Mouse (Mus musculus) CH12.LX (cell line): ENCODE measurements around the gene Rad1. TPM values are rescaled to one million over a fixed set of nuclear protein-coding genes. Genes with fewer than 3 reads are reported as not detected.

ENCODE experiments used
- DNase-seq: peaks from one replicate; pipeline ENCODE4 v3.0.0-alpha.2; 2013; ENCODE audit errors: extremely low read depth
- H3K27ac ChIP-seq: 2 replicates; pipeline ENCODE4 v1.5.1; 2012; ENCODE audit warnings: low read depth, mild to moderate bottlenecking, control low read depth, moderate library complexity; ENCODE audit not compliant: insufficient read depth
- H3K27me3 ChIP-seq: replicated peaks from 2 replicates; pipeline ENCODE3; 2012; ENCODE audit warnings: inconsistent platforms
- H3K36me3 ChIP-seq, 2 experiments: replicated peaks in 1 of 2; 2 replicates each; pipeline versions ENCODE3 to v1.6.1; 2012; ENCODE audit warnings: inconsistent platforms in 1 of 2, low read length in 1 of 2, mild to moderate bottlenecking in 1 of 2, mixed read lengths in 1 of 2, moderate library complexity in 1 of 2; ENCODE audit not compliant: control insufficient read depth in 1 of 2, insufficient read depth in 1 of 2
- H3K4me1 ChIP-seq, 2 experiments: 2 replicates each; pipeline ENCODE4 v1.6.1; 2012; ENCODE audit warnings: inconsistent platforms in 1 of 2, moderate library complexity in 1 of 2; ENCODE audit not compliant: insufficient read depth in 2 of 2, control insufficient read depth in 1 of 2
- H3K4me2 ChIP-seq: 2 replicates; pipeline ENCODE4 v1.6.1; 2012; ENCODE audit warnings: low read depth, mild to moderate bottlenecking, control low read depth; ENCODE audit not compliant: poor library complexity, insufficient read depth, severe bottlenecking
- H3K4me3 ChIP-seq, 3 experiments: fragments of 150-350 bp in 1 of 3; sonication (generic) in 1 of 3; replicated peaks in 1 of 3; 2 replicates each; pipeline versions ENCODE3 to v1.5.1; 2011 to 2012; ENCODE audit warnings: low read depth in 2 of 3, low read length in 2 of 3, mild to moderate bottlenecking in 2 of 3, moderate library complexity in 2 of 3, control low read depth in 1 of 3, improper control_type of control experiment in 1 of 3, inconsistent platforms in 1 of 3, mixed read lengths in 1 of 3; ENCODE audit not compliant: poor library complexity in 1 of 3
- H3K79me2 ChIP-seq: replicated peaks from 2 replicates; pipeline ENCODE4 v1.6.1; 2012; ENCODE audit warnings: mild to moderate bottlenecking, moderate library complexity; ENCODE audit not compliant: control insufficient read depth, poor library complexity, insufficient read depth, severe bottlenecking; ENCODE audit errors: extremely low read depth
- H3K9ac ChIP-seq: 2 replicates; pipeline ENCODE4 v1.6.1; 2012; ENCODE audit warnings: low read depth, mild to moderate bottlenecking, control low read depth, moderate library complexity; ENCODE audit not compliant: insufficient read depth
- H3K9me3 ChIP-seq: replicated peaks from 2 replicates; pipeline ENCODE3; 2012; ENCODE audit warnings: low read length, inconsistent platforms, mixed read lengths
- BHLHE40 ChIP-seq: IDR thresholded peaks from 2 replicates; pipeline ENCODE4 v1.6.1; 2011; ENCODE audit warnings: mild to moderate bottlenecking, low read depth, low read length, improper control_type of control experiment
- CHD2 ChIP-seq: IDR thresholded peaks from 2 replicates; pipeline ENCODE4 v1.6.1; 2011; ENCODE audit warnings: low read length, improper control_type of control experiment
- CTCF ChIP-seq, 2 experiments: IDR thresholded peaks in 1 of 2; conservative IDR thresholded peaks in 1 of 2; 2 replicates each; pipeline ENCODE4 v1.5.1; 2011 to 2012; ENCODE audit warnings: low read depth in 2 of 2, low read length in 2 of 2, improper control_type of control experiment in 1 of 2, inconsistent platforms in 1 of 2, mild to moderate bottlenecking in 1 of 2, moderate library complexity in 1 of 2
- E2F4 ChIP-seq: IDR thresholded peaks from 2 replicates; pipeline ENCODE4 v1.6.1; 2011; ENCODE audit warnings: low read depth, low read length, improper control_type of control experiment; ENCODE audit not compliant: insufficient replicate concordance
- ELF1 ChIP-seq: IDR thresholded peaks from 2 replicates; pipeline ENCODE4 v1.6.1; 2014; ENCODE audit warnings: low read depth, mild to moderate bottlenecking, inconsistent platforms, low read length, improper control_type of control experiment
- EP300 ChIP-seq: IDR thresholded peaks from 2 replicates; pipeline ENCODE4 v1.6.1; 2011; ENCODE audit warnings: low read length, improper control_type of control experiment
- ETS1 ChIP-seq: conservative IDR thresholded peaks from 2 replicates; pipeline ENCODE4 v1.6.1; 2012; ENCODE audit warnings: low read depth, mild to moderate bottlenecking, inconsistent platforms, low read length, improper control_type of control experiment, moderate library complexity
- HCFC1 ChIP-seq: IDR thresholded peaks from 2 replicates; pipeline ENCODE4 v1.6.1; 2012; ENCODE audit warnings: low read depth, mild to moderate bottlenecking, inconsistent platforms, low read length, improper control_type of control experiment
- IRF4 ChIP-seq: IDR thresholded peaks from 2 replicates; pipeline ENCODE4 v1.6.1; 2014; ENCODE audit warnings: low read depth, mild to moderate bottlenecking, inconsistent platforms, low read length, improper control_type of control experiment
- JUND ChIP-seq: conservative IDR thresholded peaks from 2 replicates; pipeline ENCODE4 v1.6.1; 2011; ENCODE audit warnings: low read depth, low read length, improper control_type of control experiment
- KAT2A ChIP-seq: IDR thresholded peaks from 2 replicates; pipeline ENCODE4 v1.6.1; 2012; ENCODE audit warnings: low read length, improper control_type of control experiment, inconsistent platforms; ENCODE audit not compliant: insufficient replicate concordance
- MAFK ChIP-seq: IDR thresholded peaks from 2 replicates; pipeline ENCODE4 v1.6.1; 2011; ENCODE audit warnings: low read length, improper control_type of control experiment; ENCODE audit not compliant: insufficient replicate concordance
- MAX ChIP-seq: IDR thresholded peaks from 2 replicates; pipeline ENCODE4 v1.6.1; 2011; ENCODE audit warnings: low read length, improper control_type of control experiment
- NELFE ChIP-seq: IDR thresholded peaks from 2 replicates; pipeline ENCODE4 v1.6.1; 2011; ENCODE audit warnings: low read depth, low read length, improper control_type of control experiment
- PAX5 ChIP-seq: IDR thresholded peaks from 2 replicates; pipeline ENCODE4 v1.6.1; 2012; ENCODE audit warnings: low read length, inconsistent platforms, mixed read lengths
- POLR2AphosphoS2 ChIP-seq: IDR thresholded peaks from 2 replicates; pipeline ENCODE4 v1.6.1; 2011; ENCODE audit warnings: low read depth, low read length, improper control_type of control experiment
- SIN3A ChIP-seq: IDR thresholded peaks from 2 replicates; pipeline ENCODE4 v1.6.1; 2012; ENCODE audit warnings: low read length, improper control_type of control experiment, inconsistent platforms
- SMC3 ChIP-seq: IDR thresholded peaks from 2 replicates; pipeline ENCODE4 v1.6.1; 2011; ENCODE audit warnings: low read depth, low read length, improper control_type of control experiment
- TBP ChIP-seq: conservative IDR thresholded peaks from 2 replicates; pipeline ENCODE4 v1.6.1; 2011; ENCODE audit warnings: low read depth, low read length, improper control_type of control experiment
- UBTF ChIP-seq: IDR thresholded peaks from 2 replicates; pipeline ENCODE4 v1.6.1; 2012; ENCODE audit warnings: low read depth, mild to moderate bottlenecking, inconsistent platforms, low read length, improper control_type of control experiment, moderate library complexity
- ZC3H11A ChIP-seq: IDR thresholded peaks from 2 replicates; pipeline ENCODE4 v1.6.1; 2012; ENCODE audit warnings: low read depth, mild to moderate bottlenecking, inconsistent platforms, low read length, improper control_type of control experiment
- ZKSCAN1 ChIP-seq: IDR thresholded peaks from 2 replicates; pipeline ENCODE4 v1.6.1; 2012; ENCODE audit warnings: low read depth, inconsistent platforms, low read length, improper control_type of control experiment, borderline replicate concordance
- ZMIZ1 ChIP-seq: IDR thresholded peaks from 2 replicates; pipeline ENCODE4 v1.6.1; 2012; ENCODE audit warnings: low read depth, mild to moderate bottlenecking, inconsistent platforms, low read length, improper control_type of control experiment
- ZNF384 ChIP-seq: IDR thresholded peaks from 2 replicates; pipeline ENCODE4 v1.6.1; 2012; ENCODE audit warnings: low read depth, low read length, improper control_type of control experiment, inconsistent platforms
- dilution Hi-C: fragments of 300-500 bp; cut with MboI; formaldehyde crosslinking; loops from 2 replicates; pipeline ENCODE4 v1.14.3; 2020; ENCODE audit warnings: low sequenced_read_pairs; ENCODE audit not compliant: extremely low pct_unique_long_range_greater_than_20kb, extremely low pct_ligation_motif_present
- in situ Hi-C: fragments of 300-500 bp; cut with MboI; formaldehyde crosslinking; loops from 3 replicates; pipeline ENCODE4 v1.14.3; 2019; ENCODE audit warnings: low sequenced_read_pairs, low pct_ligation_motif_present, low pct_unique_long_range_greater_than_20kb, mixed read lengths
- polyA plus RNA-seq: library from polyadenylated mRNA; unstranded; fragments of >175 nt; gene quantifications from 2 replicates; pipeline ENCODE4 v1.2.1, GENCODE M21; 2012; ENCODE audit warnings: low read depth; ENCODE audit not compliant: insufficient read length
- total RNA-seq, 2 experiments: library from RNA; depleted of rRNA; stranded (reverse); fragments of 300-350 nt in 1 of 2; fragments of >200 nt in 1 of 2; gene quantifications; 2 replicates each; pipeline ENCODE4 v1.2.3; 2012 to 2014

The Rad1 gene
- total and polyA plus RNA-seq, 3 experiments, result 34.0 to 92.8 (median 37.6) TPM

GRCm38 (mm10) chr15:10447102-10447501, 38.7 kb upstream of the Rad1 start:
- Histone ChIP-seq H3K27me3 (no peaks in the 10 kb centered on the region), H3K9me3 (no peaks in the 10 kb centered on the region), H3K79me2 (no peaks in the 10 kb centered on the region), H3K4me2 (no peak overlapping the region), H3K36me3 (peaks cover 26 to 63% of the 10 kb centered on the region in 2 experiments), H3K27ac (no peak overlapping the region), H3K9ac (no peak overlapping the region), H3K4me3 (no peak overlapping the region), H3K4me1 (peaks cover 0 to 7% of the 10 kb centered on the region in 2 experiments; a peak in 2 of 4 replicates)
- TF ChIP-seq PAX5, result no peak
- no peak for TF ChIP-seq KAT2A
- TF ChIP-seq SIN3A, result no peak
- TF ChIP-seq MAFK, result no peak
- TF ChIP-seq ZMIZ1, result no peak
- TF ChIP-seq CHD2, result no peak
- TF ChIP-seq CTCF (conservative IDR thresholded peaks at IDR 0.05 in 1 of 2, IDR thresholded peaks at IDR 0.05 in 1 of 2; ENCODE audit: low read depth in 2 of 2, low read length in 2 of 2), result no peak
- no peak for TF ChIP-seq SMC3
- no peak for TF ChIP-seq UBTF
- no peak for TF ChIP-seq BHLHE40
- no peak for TF ChIP-seq ETS1
- TF ChIP-seq E2F4, result no peak
- no peak for TF ChIP-seq HCFC1
- TF ChIP-seq NELFE, result no peak
- no peak for TF ChIP-seq POLR2AphosphoS2
- TF ChIP-seq TBP, result no peak
- TF ChIP-seq JUND, result no peak
- TF ChIP-seq MAX, result no peak
- no peak for TF ChIP-seq ZKSCAN1
- TF ChIP-seq ZC3H11A, result no peak
- in situ Hi-C loops, result no loop called here
- dilution Hi-C loops, result no loop called here
- DNase-seq, result no peak

DNA sequence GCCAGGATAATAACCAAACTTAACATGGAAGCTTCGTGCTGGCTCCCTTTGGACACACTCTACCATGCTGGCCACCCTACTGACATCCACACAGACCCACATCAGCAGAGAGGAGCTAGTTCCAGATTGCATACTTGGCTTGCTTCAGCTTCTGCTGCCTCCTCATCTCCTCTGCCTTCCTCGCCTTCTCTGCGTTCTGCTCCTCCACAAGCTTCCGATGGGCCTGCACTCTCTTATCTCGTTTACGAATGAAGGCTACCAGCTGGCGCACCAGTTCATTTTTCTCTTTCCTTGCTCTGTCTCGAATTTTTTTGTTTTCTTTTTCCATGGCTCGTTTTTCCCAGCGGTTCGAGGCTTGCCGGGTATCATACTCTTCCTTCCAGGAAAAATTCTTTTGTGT, 24.8 kb upstream of the Rad1 start:
- dilution Hi-C loops, result no loop called here
- H3K27ac ChIP-seq, result no peak overlapping the region
- no peak for TF ChIP-seq ELF1
- no peak for TF ChIP-seq JUND
- TF ChIP-seq ZKSCAN1, result no peak
- TF ChIP-seq SMC3, result no peak
- TF ChIP-seq EP300, result no peak
- no peak for TF ChIP-seq UBTF
- no peak for TF ChIP-seq SIN3A
- TF ChIP-seq MAX, result no peak
- no peak for TF ChIP-seq ZNF384
- no peak for TF ChIP-seq IRF4
- TF ChIP-seq CHD2, result no peak
- TF ChIP-seq ZC3H11A, result no peak
- no peak for TF ChIP-seq CTCF (conservative IDR thresholded peaks at IDR 0.05 in 1 of 2, IDR thresholded peaks at IDR 0.05 in 1 of 2; ENCODE audit: low read depth in 2 of 2, low read length in 2 of 2)
- no peak overlapping the region for H3K4me2 ChIP-seq
- H3K36me3 ChIP-seq, result peaks cover 17 to 59% of the 10 kb centered on the region in 2 experiments
- H3K9ac ChIP-seq, result no peak overlapping the region
- 0 out of 2 replicates have a peak, but pooled peaks cover 5% of the 10 kb centered on the region for H3K79me2 ChIP-seq
- peaks cover 0 to 13% of the 10 kb centered on the region in 2 experiments; a peak in 1 of 4 replicates for H3K4me1 ChIP-seq
- H3K27me3 ChIP-seq, result no peaks in the 10 kb centered on the region
- in situ Hi-C loops, result no loop called here
- DNase-seq, result no peak
- no peak overlapping the region for H3K4me3 ChIP-seq
- no peaks in the 10 kb centered on the region for H3K9me3 ChIP-seq
